Mouse (Mus musculus) lung, postnatal 14 days (tissue): ENCODE data around the gene Rhebl1.

Experiments
- DNase-seq: peaks from one replicate; pipeline ENCODE4 v3.0.0; 2021

The Rhebl1 gene

GRCm38 (mm10) chr15:98871070-98871915 lies 23.0 kb downstream of the Rhebl1 start, which contains the start of gene Kmt2d:
Gene Kmt2d, minus strand, starts transcription at chr15:98871204.
- peak; percentile 57 for DNase-seq

GRCm38 (mm10) chr15:98870179-98871069 lies 23.9 kb downstream of the Rhebl1 start:
- DNase-seq: peak; percentile 42

GRCm38 (mm10) chr15:98869342-98870178 lies 24.8 kb downstream of the Rhebl1 start:
- peak; percentile 28 for DNase-seq

DNA sequence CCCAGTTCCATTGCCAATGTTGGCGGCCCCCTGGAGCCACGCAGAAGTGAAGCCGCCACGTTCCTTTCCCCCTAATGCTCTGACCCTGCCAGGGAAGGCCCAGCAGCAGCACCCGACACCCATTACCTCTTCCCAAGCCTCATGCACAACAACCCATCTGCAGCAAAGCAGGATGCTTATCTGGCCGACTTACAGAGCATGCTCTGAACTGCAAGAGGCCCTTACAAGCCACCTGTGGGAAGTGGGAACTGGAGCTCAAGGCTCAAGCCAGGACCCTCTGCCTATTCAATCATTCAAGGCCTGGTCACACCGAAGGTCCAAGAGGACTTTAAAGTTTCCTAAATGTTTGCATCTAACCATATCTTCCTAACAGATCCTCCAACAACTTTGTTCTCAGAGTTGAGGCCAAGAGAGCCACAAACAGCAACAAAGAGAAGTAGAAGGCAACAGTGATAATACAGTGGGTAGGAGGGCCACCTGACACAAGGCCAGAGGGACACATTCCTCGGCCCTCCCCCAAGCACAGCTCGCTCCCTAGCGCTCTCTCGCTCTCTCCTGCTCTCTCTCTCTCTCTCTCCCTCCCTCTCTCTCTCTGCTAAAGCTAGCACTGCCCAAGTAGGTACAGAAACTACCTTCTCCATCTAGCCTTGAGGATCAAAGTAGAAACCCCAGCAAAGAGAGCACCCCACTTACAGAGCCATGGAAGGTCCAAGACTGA lies 25.8 kb downstream of the Rhebl1 start:
- no peak for DNase-seq

DNA sequence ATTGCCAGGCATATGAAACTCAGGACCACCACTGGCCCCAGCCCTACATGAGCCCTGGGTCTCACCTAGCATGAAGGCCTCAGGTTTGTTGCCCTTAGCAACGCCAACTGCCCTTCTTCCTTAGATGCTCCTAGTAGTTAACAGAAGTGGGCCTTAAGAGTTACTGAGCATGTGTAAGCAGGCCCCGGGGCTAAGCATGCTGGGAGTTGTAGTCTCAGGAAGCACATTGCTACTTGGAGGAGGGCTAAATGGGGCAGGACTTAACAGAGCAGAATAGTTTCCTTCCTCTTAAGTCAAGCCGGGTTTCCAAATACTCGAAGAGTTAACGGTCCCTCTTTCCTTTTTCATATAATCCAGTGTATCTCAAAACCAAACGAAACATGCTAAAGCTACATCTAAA lies 27.0 kb downstream of the Rhebl1 start:
- peak; percentile 63 for DNase-seq

- no peak for DNase-seq
Measured at GRCm38 (mm10) chr15:98866501-98866900, 27.8 kb downstream of the Rhebl1 start.

DNA sequence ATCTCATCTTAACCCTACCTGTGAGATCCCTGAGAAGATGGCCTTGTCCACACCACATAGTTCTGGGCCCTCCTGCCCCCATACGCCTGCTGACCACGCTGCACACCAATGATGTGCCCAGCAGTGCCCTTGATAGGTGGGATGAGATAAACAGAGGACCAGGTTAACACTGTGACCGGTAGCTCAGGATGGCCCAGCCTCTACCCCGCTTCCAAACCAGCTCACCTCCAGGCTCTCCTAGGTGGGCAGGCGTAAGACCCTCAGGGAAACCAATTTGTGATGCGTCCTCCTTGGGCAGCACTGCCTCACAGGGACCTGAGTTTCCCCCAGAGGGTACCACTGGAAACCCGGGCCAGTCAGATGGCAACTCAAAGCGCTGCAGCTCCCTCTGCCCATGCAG lies 28.6 kb downstream of the Rhebl1 start:
- DNase-seq: no peak

- no peak for DNase-seq
Measured at GRCm38 (mm10) chr15:98864951-98865350, 29.4 kb downstream of the Rhebl1 start.

DNA sequence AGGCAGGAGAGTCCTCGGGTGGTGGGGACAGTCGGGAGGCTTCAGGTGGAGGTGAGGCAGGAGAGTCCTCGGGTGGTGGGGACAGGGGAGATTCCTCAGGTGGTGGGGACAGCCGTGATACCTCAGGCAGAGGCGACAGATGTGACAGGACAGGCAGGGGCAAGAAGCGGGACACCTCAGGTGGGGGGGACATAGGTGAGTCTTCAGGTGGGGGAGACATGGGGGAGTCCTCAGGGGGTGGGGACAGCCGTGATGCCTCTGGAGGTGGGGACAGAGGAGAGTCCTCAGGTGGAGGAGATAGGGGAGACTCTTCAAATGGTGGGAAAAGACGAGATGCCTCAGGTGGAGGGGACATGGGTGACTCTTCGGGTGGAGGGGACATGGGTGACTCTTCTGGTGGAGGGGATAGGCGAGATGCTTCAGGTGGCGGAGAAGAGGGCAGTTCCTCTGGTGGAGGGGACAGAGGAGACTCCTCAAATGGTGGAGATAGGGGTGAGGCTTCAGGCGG lies 30.8 kb downstream of the Rhebl1 start:
- DNase-seq: no peak

DNA sequence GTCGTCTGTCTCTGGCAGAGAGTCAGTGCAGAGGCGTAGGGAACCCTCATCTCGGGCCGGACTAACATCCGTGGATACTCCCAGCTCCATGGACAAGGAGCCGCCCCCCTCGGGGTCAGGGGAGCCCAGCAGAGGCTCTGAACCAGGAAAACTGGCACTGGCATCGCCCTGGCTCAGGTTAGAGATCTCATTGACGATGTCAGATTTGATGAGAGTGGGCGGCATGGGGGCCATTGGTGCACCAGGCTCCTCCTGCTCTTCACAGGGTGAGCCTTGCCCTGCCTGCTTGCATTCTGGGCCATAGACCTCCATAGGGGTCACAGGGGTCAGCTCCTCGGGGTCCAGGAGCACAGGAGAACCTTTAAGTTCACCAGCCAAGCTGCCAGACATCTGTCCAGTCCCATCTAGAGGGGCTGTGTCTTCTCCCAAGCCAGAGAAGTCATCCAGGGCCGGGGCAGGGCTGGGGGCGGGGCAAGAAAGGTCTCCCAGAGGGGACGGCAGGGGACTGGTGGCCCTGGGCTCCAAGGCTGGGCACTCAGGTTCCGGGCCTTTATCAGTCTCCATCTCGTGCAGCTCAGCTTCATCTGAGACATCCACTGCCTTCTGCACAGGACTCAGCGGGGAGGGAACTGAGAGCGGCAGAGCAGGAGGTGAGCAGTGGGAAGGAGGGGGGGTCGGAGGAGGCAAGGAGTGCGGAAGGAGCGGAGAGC lies 32.5 kb downstream of the Rhebl1 start:
- no peak for DNase-seq

- no peak for DNase-seq
Measured at GRCm38 (mm10) chr15:98860921-98861320, 33.4 kb downstream of the Rhebl1 start.

DNA sequence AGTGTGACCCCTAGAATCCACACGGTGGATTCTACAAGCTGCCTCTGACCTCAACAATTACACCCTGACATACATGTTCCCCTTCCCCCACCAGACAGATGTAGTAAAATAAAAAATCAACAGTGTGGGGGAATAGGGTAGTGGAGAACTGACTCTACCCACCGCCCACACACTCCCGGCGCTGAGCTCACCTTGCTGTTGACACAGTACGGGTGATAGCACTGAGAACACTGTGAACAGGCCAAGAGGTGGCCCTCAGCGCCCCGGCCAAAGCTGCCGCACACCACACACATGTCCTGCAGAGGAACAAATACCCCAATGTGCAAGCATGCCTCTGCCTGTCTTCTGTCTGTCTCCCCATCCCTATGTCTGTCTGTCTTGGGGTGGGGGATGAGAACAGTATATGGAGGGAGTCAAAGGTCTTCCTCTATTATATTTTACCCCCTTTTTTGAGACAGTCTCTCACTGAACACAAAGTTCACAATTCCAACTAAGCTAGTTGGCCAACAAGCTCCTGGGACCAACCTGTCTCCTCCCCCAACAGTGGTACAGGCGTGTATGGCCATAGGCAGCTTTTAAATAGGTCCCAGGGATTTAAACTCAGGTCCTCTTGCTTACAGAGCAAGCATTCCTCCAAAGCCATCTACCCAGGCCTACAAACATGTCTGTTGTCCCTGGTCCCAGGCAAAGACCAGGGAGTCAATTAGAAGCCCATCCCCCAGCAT lies 34.9 kb downstream of the Rhebl1 start:
- no peak for DNase-seq

DNA sequence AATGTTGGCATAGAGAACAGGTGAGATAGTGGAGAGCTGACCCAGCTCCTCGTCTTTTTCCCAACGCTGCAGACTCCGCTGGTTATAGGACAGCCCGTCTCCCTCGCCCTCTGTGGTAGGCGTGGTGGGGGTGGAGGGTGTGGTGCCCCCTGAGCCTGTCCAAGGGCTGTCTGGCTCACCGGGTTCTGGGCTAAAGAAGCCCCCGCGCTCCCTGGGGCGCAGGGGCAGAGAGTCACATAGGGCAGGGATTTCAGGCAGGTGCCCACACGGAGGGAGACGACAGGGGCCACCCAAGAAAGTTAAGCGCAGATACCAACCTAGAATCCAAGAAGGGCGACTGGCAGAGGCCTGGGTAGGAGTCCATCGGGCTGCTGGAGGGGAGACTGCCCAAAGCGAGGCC lies 40.1 kb downstream of the Rhebl1 start:
- no peak for DNase-seq

- DNase-seq: no peak
Measured at GRCm38 (mm10) chr15:98853161-98853937, 41.0 kb downstream of the Rhebl1 start.

DNA sequence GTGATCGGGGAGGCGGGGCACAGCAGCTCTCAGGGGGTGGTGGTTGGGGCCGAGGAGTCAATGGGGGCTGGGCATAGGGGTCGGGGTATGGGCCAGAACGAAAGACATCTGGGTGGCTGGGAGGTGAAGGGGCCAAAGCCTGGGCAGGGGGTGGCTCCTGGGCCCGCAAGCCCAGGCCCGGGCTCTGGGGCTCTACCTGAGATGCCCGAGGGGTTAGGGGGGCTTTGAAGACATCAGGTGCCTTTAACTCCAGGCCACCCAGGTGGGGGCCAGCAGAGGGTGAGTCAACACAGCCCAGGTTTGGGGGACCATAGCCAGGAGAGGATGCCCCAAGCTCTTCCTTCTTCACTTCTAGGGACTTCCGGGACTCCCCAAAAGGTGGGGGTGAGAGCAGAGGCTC lies 41.6 kb downstream of the Rhebl1 start:
- no peak for DNase-seq

GRCm38 (mm10) chr15:98852071-98852470 lies 42.3 kb downstream of the Rhebl1 start:
- DNase-seq: no peak

DNA sequence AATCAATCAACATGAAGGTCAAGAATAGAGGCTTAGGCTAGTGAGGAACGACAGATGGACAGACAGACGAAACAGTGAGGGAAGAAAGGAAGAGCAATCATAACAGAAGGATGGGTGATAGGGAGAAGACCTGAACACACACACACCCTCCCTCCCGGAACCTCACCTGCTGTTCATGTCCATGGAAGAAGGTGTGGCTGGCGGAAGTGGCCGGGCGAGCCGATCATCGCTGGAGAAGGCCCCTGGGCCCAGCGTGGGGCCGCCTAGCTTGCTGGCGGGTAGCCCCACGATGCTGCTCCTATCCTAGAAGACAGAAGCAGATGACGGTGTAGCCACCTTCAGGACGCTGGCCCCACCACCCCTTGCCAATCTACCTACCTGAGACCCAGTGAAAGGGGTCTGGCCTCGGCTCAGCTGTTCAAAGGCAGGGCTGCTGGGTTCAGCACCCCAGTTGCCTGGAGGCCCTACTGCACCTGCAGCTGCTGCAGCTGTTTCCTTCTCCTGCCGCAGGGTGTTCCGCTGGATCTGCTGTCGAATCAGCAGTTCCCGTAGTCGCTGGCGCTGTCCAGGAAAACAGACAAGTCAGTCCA lies 43.0 kb downstream of the Rhebl1 start:
- DNase-seq: no peak

DNA sequence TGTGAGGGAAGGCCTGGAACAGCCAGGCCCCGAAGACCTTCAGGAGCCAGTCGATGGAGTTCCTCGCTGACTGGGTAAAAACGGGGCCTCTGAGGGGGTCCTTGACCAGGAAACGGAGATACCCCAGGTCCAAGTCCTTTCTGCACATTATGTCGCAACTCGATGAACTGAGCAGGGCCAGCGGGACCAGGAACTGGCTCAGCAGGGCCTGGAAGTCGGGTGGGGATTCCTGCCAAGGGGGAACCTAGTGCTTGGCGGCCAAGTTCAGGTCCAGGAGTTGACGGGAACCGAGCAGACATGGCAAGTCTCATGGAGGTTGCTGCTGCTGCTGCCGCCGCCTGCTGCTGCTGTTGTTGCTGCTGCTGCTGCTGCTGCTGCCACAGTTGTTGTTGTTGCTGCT lies 43.7 kb downstream of the Rhebl1 start:
- no peak for DNase-seq

DNA sequence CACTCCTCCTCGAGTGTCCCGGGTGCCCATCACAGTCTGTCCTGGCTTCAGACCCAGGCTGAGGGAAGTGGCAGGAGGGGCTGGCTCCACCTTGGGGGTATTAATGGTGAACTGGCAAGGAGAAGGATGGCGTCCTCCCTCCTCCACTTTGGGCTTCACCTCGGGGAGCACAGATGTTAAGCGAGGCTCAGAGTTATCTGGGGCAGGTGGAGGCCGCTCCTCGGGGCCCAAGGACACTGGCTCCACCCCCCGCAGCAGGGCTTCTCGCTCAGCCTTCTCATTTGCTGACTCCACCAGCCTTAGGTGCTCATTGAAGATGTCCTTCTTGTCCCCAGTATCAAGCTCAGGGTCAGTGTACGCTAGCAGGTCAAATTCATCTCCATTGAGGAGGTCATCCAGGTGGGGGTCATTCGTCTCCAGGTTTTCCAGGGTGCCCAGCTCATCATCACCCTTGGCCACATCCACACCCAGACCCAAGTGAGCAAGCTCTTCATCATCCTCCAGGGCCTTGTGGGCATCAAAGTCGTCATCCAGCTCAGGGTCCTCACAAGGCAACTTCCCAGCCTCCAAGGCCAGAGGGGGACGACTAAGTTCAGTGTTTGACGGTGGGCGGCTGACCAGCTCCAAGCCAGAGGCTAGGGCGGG lies 44.3 kb downstream of the Rhebl1 start:
- no peak for DNase-seq
